Mouse (Mus musculus): ENCODE measurements around the gene Pym1.

The Pym1 gene

GRCm38 (mm10) chr10:128805092-128806000 lies 57.7 kb downstream of the Pym1 start:
- peak; percentile 98 for DNase-seq (ENCODE audit: low read depth)

DNA sequence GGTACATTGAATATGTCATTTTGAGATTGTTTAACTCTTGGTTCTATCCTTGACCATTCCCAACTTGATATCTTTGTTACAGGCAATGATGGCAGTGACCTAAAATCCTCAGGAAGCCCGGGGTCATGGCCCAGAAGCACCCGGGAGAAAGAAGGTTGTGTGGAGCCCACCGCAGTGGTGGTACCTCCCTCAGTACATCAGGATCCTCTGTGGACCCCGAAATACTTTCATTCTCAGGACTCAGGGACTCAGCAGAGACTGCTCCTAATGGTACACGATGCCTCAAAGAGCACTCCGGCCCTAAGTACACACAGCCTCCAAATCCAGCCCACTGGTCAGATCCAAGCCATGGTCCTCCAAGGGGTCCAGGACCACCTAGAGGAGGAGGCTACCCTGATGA lies 58.4 kb downstream of the Pym1 start:
- no peak for DNase-seq (ENCODE audit: low read depth)

DNA sequence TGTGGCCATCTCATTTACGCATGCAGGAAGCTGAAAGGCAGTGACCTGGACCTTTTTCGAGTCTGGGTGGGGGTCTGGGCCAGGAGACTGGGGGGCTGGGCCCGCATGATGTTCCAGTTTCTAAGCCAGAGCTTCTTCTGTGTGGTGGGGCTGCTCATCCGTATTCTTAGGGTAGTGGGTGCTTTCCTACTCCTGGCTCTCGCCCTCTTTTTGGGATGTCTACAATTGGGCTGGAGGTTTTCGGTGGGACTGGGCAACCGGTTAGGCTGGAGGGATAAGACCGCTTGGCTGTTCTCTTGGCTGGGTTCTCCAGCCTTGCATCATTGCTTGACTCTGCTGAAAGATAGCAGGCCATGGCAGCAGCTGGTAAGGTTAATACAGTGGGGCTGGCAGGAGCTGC lies 59.3 kb downstream of the Pym1 start:
- no peak for DNase-seq (ENCODE audit: low read depth)
